Mouse (Mus musculus) left cerebral cortex, postnatal 25 days (tissue): Measurements from ENCODE around the gene Arl2bp. TPM values are rescaled to one million over a fixed set of nuclear protein-coding genes. Genes with fewer than 3 reads are reported as not detected.
A peak's percentile ranks its signal among the peaks of the same experiment; 100 is the strongest.

Source experiments
- DNase-seq, 2 experiments: peaks; one replicate each; pipeline ENCODE4 v3.0.0; 2022; ENCODE audit warnings: low spot score in 2 of 2, mixed read lengths in 1 of 2
- intact Hi-C: fragments of 180-260 bp; cut with DNase I; formaldehyde crosslinking; loops from one replicate; pipeline ENCODE4 v1.15.1; 2025
- total RNA-seq, 2 experiments: library from RNA; stranded (reverse); gene quantifications; 2 replicates each; pipeline ENCODE4 v1.2.3; 2021

Arl2bp gene
- 100 to 1,000 TPM; 157 to 158 TPM for total RNA-seq

DNA sequence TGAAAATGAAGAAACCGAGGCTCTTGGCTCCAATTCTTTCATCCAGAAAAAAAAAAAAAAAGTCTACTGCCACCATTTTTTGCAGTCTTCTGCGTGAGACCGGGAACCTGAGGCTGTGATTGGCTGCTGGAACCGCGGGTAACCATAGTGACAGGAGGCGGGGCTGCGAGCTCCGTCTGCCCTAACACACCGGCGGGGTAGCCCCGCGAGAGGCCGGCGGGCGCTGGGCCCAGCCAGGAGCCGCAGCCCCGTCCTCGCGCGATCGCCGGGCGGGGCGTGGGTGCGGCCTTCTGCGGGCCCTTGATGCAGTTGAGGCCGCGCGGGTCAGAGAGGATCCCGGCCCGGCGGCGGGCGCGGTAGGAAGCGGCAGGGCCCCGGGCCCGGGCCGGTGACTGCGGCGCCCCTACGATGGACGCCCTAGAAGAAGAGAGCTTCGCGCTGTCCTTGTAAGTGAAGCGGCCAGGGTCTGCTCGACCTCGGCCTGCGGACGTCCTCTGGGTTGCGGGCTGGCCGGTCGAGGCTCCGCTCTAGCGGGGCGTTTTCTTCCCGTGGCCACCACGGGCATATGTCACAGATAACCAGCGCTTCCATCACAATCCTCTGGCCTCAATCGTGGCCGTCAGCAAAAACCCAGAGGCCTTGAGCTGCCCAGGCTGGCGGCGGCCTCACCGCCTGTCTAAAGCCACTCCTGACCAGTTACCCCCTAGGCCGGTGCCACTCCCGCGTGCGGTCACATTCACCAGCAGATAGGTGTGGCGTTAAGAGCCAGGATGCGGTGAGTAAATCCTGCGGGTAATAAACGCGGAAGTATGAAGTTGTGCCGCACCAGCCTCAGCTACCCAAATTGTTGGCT, at the start of gene Arl2bp:
Arl2bp (plus strand) TSS at position 145 of the 853 bp plus-strand sequence.
- peak; percentile 94 to 97 for DNase-seq
- intact Hi-C loops, result loop anchor here (5.0 kb wide), 1 partner anchor 64 kb away; the partner anchor contains the start of genes Fam192a and Rspry1

DNA sequence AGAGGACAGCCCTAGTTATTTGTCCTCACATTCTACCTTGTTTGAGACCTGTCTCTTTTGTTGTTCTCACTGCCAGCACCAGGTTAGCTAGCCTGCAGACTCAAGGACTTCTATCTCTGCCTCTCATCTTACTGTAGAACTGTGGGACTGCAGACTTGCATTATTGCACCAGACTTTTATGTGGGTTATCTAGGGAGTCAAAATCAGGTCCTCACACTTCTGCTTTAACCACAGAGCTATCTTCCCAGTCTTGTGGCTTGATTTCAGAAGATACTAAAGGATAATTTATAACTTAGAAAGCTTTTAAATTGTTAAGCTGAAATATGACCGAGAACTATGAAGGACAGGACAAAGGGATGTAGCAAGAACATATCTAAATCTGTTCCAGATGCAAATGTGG, 41.5 kb upstream of the Arl2bp start:
- intact Hi-C loops, result no loop called here
- no peak for DNase-seq

DNA sequence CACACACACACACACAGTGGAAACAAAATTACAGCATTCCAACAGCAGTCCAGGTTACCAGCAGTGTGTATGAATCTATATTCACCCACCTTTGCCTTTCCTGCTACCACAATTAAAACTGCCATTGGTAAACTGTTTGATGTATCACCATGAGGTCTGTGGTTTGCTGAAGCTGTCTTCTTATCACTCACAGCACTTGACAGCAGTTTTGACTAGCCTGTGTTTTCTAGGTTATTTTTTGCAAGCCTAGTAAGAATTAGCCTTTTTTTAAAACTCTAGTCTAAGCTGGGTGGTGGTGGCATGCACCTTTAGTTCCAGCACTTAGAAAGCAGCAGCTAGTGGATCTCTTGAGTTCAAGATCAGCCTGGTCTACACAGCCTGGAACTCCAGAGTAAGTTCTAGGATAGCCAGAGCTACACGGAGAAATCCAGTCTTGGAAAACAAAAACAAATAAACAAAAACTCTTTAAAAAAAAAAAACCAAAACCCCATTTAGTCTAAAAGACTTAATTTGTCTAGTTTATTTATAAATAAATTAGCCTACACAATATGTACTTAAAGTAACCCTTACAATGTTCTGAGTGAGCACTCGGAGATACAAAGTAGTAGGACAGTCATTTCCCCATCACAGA, 32.7 kb upstream of the Arl2bp start:
- DNase-seq, result no peak
- intact Hi-C loops, result no loop called here

DNA sequence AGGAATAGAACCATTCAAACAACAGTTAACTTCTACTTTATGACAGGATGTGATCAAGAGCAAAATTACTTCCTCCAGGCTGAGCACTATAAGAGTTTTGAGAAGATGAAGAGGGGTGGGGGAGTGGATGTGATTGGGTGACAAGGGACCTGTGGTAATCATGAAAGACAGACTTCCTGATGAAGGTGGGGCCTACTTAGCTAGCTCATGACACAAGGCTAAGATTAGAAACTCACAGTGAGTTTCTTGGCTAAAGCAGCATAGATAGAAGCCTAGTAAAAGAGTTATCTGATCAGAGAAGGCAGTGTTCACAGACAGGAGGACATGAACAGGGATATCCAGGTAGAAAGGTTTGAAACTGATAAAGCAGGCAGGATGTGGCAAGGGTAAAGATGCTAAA, 32.2 kb upstream of the Arl2bp start:
- intact Hi-C loops, result no loop called here
- DNase-seq, result no peak

- intact Hi-C loops, result no loop called here
- no peak for DNase-seq
Measured at GRCm38 (mm10) chr8:94641183-94641582, 25.2 kb upstream of the Arl2bp start.

DNA sequence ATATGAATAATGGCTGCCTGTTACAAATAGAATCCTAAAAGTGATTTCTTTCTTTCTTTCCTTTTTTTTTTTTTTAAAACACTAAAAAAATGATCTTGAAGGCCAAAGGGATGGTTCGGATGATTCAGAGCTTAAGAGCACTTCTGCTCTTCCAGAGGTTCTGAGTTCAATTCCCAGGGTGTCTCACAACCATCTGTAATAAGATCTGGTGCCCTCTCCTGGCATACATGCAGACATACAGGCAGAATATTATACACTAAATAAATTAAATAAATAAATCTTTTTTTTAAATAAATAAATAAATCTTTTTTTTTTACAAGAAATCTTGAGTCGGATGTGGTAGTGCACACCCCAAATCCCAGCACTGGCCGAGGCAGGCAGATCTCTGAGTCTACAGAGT, 24.5 kb upstream of the Arl2bp start:
- no peak for DNase-seq
- intact Hi-C loops, result no loop called here

- intact Hi-C loops, result no loop called here
- DNase-seq, result no peak
Measured at GRCm38 (mm10) chr8:94645202-94645601, 21.2 kb upstream of the Arl2bp start.

- peak in 1 of 2 experiments; percentile 58 for DNase-seq
- intact Hi-C loops, result no loop called here
Measured at GRCm38 (mm10) chr8:94646165-94646564, 20.2 kb upstream of the Arl2bp start.

- intact Hi-C loops, result no loop called here
- peak in 1 of 2 experiments; percentile 13 for DNase-seq
Measured at GRCm38 (mm10) chr8:94649496-94649895, 16.9 kb upstream of the Arl2bp start.

DNA sequence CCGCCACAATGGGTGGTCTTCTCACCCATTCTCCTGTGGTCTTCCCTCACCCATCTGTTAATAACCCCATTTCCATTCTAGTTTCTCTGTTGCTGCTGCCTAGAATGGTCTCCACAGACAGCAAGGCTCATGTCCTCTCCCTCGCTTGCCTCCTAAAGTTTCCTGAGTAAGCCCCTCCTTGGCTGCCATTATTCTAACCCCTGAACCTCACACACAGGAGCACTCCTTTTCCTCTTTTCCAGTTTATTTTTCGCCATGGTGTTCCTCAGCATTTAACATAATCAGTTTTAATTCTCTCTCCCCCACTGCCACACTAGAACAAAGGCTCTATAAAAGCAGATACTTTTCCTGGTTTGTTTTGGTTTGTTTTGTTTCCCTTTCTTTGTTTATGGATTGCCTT, 13.4 kb upstream of the Arl2bp start:
- DNase-seq, result no peak
- intact Hi-C loops, result no loop called here

DNA sequence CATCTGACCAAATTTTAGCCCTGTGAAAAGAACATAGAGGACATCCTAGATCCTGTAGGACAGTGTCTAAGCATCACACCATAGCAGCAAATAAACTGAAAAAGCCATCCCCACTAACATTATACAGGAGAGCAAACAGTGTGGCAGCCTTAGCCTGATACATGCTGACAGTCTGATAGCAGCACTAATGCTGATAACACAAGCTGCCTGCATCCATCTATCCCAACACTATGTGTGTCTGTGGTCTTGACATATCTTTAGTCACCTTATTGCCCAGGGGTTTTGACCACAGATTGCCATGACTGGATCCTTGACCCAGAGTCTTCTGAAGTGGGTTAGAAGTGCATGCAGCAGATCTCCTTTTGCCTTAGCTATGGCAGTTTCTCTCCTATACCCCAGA, 11.4 kb upstream of the Arl2bp start:
- intact Hi-C loops, result no loop called here
- DNase-seq, result no peak

DNA sequence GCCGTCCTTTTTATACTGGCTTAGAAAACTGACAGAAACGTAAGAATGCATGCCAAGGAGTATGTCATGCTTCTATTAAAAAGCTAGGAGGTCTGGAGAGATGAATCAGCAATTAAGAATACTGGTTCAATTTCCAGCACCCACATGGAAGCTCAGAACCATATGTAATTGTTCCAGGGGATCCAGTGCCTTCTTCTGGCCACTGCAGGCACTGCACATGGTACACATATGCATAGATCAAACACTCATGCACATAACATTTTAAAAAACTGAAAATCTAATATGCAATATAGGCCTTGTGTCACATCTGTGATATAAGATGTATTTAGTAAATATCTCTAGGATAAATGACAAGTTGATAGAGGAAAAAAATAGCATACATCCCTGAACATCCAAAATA, 8.4 kb upstream of the Arl2bp start:
- DNase-seq, result no peak
- intact Hi-C loops, result no loop called here

- DNase-seq, result no peak
- intact Hi-C loops, result no loop called here
Measured at GRCm38 (mm10) chr8:94660418-94660817, 6.0 kb upstream of the Arl2bp start.

DNA sequence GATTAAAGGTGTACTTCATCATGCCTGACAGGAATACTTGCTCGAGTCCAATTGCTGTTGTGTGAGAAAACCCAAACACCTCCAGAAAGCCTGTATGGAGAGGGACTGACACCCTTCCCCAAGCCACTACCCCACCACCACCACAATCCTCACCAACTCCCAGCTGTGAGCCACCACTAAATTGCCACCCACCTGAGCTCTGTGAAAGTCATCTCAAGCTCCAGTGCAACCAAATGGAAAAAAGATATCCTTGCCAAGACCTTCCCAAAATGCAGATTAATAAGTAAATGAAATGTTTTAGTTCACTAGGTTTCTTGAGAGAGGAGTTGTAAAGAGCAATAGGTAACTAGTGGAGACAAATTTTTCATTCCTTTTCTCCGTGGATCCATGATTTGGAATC, 1.7 kb upstream of the Arl2bp start:
- no peak for DNase-seq
- intact Hi-C loops, result loop anchor here (5.0 kb wide), 1 partner anchor 62 kb away; the partner anchor contains the start of genes Fam192a and Rspry1

DNA sequence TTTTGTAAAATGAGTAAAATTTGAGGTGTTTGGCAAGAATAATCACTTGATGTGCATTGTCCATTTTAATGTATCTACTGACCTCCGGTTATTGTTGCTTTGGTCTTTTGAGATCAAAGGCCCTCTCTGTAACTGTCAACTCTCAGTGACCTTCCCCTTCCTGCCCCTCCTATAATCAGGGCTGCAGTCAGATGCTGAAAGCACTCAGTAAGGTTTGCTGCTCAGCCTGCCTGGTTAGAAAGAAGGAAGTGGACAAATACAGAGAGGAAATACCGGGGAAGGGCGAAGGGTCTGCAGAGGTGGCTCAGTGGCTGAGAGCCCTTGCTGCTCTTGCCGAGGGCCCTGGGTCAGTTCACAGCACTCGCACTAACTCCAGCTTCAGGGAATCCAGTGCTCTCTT, 8.0 kb downstream of the Arl2bp start:
- intact Hi-C loops, result no loop called here
- DNase-seq, result no peak

- intact Hi-C loops, result no loop called here
- no peak for DNase-seq
Measured at GRCm38 (mm10) chr8:94675923-94676322, 9.5 kb downstream of the Arl2bp start.

- peak in 1 of 2 experiments; percentile 63 for DNase-seq
- intact Hi-C loops, result no loop called here
Measured at GRCm38 (mm10) chr8:94678582-94678981, 12.2 kb downstream of the Arl2bp start.

DNA sequence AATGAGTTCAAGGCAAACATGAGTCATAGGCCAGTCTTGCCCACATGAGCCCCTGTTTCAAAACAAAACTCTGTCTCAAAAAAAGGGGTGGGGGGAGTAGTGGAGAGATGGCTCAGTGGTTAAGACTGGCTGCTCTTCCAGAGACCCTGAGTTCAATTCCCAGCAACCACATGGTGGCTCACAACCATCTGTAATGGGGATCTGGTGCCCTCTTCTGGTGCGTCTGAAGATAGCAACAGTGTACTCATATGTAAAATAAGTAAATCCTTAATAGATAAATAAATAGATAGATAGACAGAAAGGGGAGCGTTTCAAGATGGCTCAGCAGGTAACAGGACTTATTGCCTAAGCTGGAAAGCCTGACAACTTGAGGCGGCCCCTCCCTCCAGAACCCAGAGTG, 14.0 kb downstream of the Arl2bp start:
- intact Hi-C loops, result no loop called here
- no peak for DNase-seq

- intact Hi-C loops, result no loop called here
- no peak for DNase-seq
Measured at GRCm38 (mm10) chr8:94682732-94683524, 16.5 kb downstream of the Arl2bp start.

GRCm38 (mm10) chr8:94684287-94684686, 17.9 kb downstream of the Arl2bp start:
- no peak for DNase-seq
- intact Hi-C loops, result no loop called here
